Mouse (Mus musculus) heart, embryonic 16.5 days (tissue): ENCODE results near the gene Hbp1. TPM values are rescaled to one million over a fixed set of nuclear protein-coding genes. Genes with fewer than 3 reads are reported as not detected.

Experiments used
- ATAC-seq: fragments of 200-750 bp; cut with Nextera tagmentation; replicated peaks from 2 replicates; pipeline ENCODE4 v1.8.0; 2017; ENCODE audit warnings: moderate number of reproducible peaks; ENCODE audit not compliant: insufficient read depth, low FRiP score; ENCODE audit errors: extremely low read depth
- H3K27ac ChIP-seq: fragments of 300-500 bp; sonication (generic); 2 replicates; pipeline ENCODE4 v1.5.1; 2014; ENCODE audit warnings: mild to moderate bottlenecking, low read length, control low read depth, moderate library complexity
- H3K27me3 ChIP-seq: fragments of 300-500 bp; sonication (generic); 2 replicates; pipeline ENCODE4 v1.6.1; 2014; ENCODE audit warnings: low read length, mixed read lengths; ENCODE audit not compliant: control insufficient read depth, insufficient read depth
- H3K36me3 ChIP-seq: fragments of 300-500 bp; sonication (generic); 2 replicates; pipeline ENCODE4 v1.6.1; 2014; ENCODE audit not compliant: control insufficient read depth, insufficient read depth
- H3K4me1 ChIP-seq: fragments of 300-500 bp; sonication (generic); 2 replicates; pipeline ENCODE4 v1.6.1; 2014; ENCODE audit warnings: low read length, mixed read lengths; ENCODE audit not compliant: control insufficient read depth, insufficient read depth
- H3K4me2 ChIP-seq: fragments of 300-500 bp; sonication (generic); 2 replicates; pipeline ENCODE4 v1.6.1; 2014; ENCODE audit warnings: low read depth, mild to moderate bottlenecking, control low read depth, low read length
- H3K4me3 ChIP-seq: fragments of 300-500 bp; sonication (generic); 2 replicates; pipeline ENCODE4 v1.5.1; 2014; ENCODE audit warnings: mild to moderate bottlenecking, control low read depth, low read length
- H3K9ac ChIP-seq: fragments of 300-500 bp; sonication (generic); 2 replicates; pipeline ENCODE4 v1.6.1; 2014; ENCODE audit warnings: low read length, control low read depth
- H3K9me3 ChIP-seq: fragments of 300-500 bp; sonication (generic); replicated peaks from 2 replicates; pipeline ENCODE4 v1.6.1; 2016; ENCODE audit warnings: low read length; ENCODE audit not compliant: control insufficient read depth
- WGBS: fragments of 180-500 bp; shearing (Covaris S2); extraction: QIAGEN DNeasy Blood & Tissue Kit; methylation state at CpG from one replicate; pipeline ENCODE4 v1.1.7; 2014; 5-methylcytosine and 5-hydroxymethylcytosine counted together
- polyA plus RNA-seq: library from polyadenylated mRNA; unstranded; fragments of >200 nt; fragmentation: Nextera tagmentation; extraction: Ambion mirVana; gene quantifications from 2 replicates; pipeline ENCODE4 v1.2.1, GENCODE M21; 2015

The Hbp1 gene
- polyA plus RNA-seq, 1 experiment from 2014 or later, result 107 TPM

GRCm38 (mm10) chr12:31905696-31906551 lies 44.4 kb downstream of the Hbp1 start:
- Histone ChIP-seq H3K9ac (no peak overlapping the region), H3K4me2 (no peak overlapping the region), H3K9me3 (no peaks in the 10 kb centered on the region), H3K27me3 (no peaks in the 10 kb centered on the region), H3K36me3 (no peaks in the 10 kb centered on the region; the same call in 1 of the 2 replicates), H3K4me3 (no peak overlapping the region), H3K27ac (no peak overlapping the region), H3K4me1 (no peaks in the 10 kb centered on the region)
- ATAC-seq, result no peak
- 50% methylated on average over 6 of the region's 6 CpGs for WGBS

DNA sequence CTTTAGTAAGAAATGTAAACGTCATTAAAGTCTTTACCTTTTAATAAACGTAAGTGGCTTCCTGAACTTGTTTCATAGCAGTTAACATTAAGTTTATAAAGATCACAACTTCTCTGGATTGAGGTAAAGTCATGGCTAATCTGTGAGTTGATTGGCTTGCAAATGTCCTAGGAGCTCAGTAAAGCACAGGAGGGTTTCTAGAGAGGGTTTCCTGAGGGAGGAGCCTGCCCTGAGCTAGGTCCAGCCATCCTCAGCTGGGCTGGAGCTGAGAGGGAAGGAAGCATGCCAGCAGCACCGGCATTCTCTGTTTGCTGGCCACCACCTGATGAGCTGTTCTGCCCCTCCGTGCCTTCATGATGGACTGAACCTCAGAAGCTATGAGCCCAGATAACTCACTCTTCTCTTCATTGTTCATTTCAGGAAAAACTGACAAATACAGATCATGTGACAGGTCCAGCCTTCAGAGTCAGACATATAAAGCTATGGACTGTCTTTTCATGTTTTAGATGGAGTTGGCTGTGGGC lies 49.9 kb downstream of the Hbp1 start:
- WGBS, result 77% methylated on average over 4 of the region's 4 CpGs
- no peak overlapping the region for H3K4me3 ChIP-seq
- H3K9me3 ChIP-seq, result no peaks in the 10 kb centered on the region
- no peak overlapping the region for H3K27ac ChIP-seq
- H3K36me3 ChIP-seq, result no peaks in the 10 kb centered on the region
- no peaks in the 10 kb centered on the region for H3K27me3 ChIP-seq
- no peak for ATAC-seq
- H3K4me1 ChIP-seq, result peaks cover 10% of the 10 kb centered on the region
- H3K4me2 ChIP-seq, result no peak overlapping the region
- no peak overlapping the region for H3K9ac ChIP-seq

GRCm38 (mm10) chr12:31897456-31897855 lies 52.9 kb downstream of the Hbp1 start:
- H3K36me3 ChIP-seq, result no peaks in the 10 kb centered on the region; the same call in 1 of the 2 replicates
- no peak overlapping the region for H3K4me2 ChIP-seq
- H3K27ac ChIP-seq, result no peak overlapping the region
- ATAC-seq, result no peak
- 72% methylated on average over 7 of the region's 7 CpGs for WGBS
- no peak overlapping the region for H3K4me3 ChIP-seq
- H3K9me3 ChIP-seq, result no peaks in the 10 kb centered on the region
- peaks cover 11% of the 10 kb centered on the region for H3K4me1 ChIP-seq
- H3K9ac ChIP-seq, result no peak overlapping the region
- H3K27me3 ChIP-seq, result no peaks in the 10 kb centered on the region

GRCm38 (mm10) chr12:31896986-31897385 lies 53.3 kb downstream of the Hbp1 start:
- no peak overlapping the region for H3K4me3 ChIP-seq
- H3K27me3 ChIP-seq, result no peaks in the 10 kb centered on the region
- no peak for ATAC-seq
- H3K36me3 ChIP-seq, result no peaks in the 10 kb centered on the region; the same call in 1 of the 2 replicates
- no peak overlapping the region for H3K4me2 ChIP-seq
- H3K27ac ChIP-seq, result no peak overlapping the region
- no peak overlapping the region for H3K9ac ChIP-seq
- H3K9me3 ChIP-seq, result no peaks in the 10 kb centered on the region
- peaks cover 11% of the 10 kb centered on the region for H3K4me1 ChIP-seq
- 70% methylated on average over 8 of the region's 8 CpGs for WGBS

DNA sequence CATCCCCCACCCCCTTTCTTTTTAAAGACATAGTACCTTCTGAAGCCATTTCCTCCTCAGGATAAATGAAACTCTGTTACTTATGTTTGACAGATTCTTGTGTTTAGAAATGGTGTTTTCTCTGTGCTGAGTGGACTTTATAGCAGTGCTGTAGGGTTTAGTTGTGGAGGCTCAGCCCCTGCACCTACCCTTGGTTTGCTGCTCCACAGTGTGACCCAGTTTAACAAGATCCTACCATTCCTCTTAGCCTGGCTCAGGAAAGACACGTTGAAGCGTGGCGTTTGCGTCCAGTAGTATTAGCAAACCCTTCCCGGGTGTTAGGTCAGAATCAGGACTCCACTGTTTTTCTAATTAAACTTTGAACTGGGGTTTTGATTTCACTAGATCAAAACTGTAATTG lies 54.0 kb downstream of the Hbp1 start:
- H3K9me3 ChIP-seq, result no peaks in the 10 kb centered on the region
- H3K4me3 ChIP-seq, result no peak overlapping the region
- no peaks in the 10 kb centered on the region for H3K27me3 ChIP-seq
- 49% methylated on average over 5 of the region's 5 CpGs for WGBS
- no peaks in the 10 kb centered on the region; the same call in 1 of the 2 replicates for H3K36me3 ChIP-seq
- ATAC-seq, result no peak
- no peak overlapping the region for H3K9ac ChIP-seq
- no peak overlapping the region for H3K4me2 ChIP-seq
- H3K4me1 ChIP-seq, result peaks cover 11% of the 10 kb centered on the region
- no peak overlapping the region for H3K27ac ChIP-seq

GRCm38 (mm10) chr12:31895888-31896287 lies 54.4 kb downstream of the Hbp1 start:
- H3K9me3 ChIP-seq, result no peaks in the 10 kb centered on the region
- no peak overlapping the region for H3K9ac ChIP-seq
- no peak overlapping the region for H3K27ac ChIP-seq
- H3K36me3 ChIP-seq, result no peaks in the 10 kb centered on the region; the same call in 1 of the 2 replicates
- no peak overlapping the region for H3K4me2 ChIP-seq
- H3K27me3 ChIP-seq, result no peaks in the 10 kb centered on the region
- 28% methylated on average over 2 of the region's 2 CpGs for WGBS
- H3K4me1 ChIP-seq, result peaks cover 11% of the 10 kb centered on the region
- no peak overlapping the region for H3K4me3 ChIP-seq
- no peak for ATAC-seq

DNA sequence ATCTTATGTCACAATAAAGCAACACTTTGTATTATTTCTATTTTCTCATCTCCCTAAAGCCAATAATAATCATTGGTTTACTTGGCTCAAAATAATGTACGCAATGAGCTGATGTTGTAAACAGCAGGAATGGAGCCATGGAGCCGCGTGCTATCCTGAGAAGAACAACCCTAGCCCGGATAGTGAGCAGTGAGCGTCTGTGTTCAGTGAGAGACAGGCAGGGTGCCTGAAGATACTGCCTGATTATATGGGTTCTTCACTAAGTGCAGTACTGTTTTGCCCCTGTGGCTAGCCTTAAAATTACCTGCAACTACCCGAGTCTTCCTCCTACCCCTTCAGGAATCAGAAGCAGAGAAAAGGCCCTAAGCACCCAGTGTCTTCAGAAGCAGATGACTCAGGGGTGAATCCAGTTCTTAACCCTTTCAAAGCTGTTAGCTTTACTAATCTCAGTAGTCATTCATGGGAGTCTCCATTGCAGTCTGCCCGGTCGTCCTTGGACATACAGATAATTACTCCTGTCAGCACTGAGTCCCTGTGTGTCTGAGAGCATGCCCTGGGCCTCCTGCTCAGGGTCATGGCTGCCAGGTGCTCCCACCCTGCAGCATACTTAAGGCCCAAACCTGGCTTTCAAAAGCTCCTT lies 55.1 kb downstream of the Hbp1 start:
- H3K27ac ChIP-seq, result no peak overlapping the region
- H3K4me1 ChIP-seq, result peaks cover 11% of the 10 kb centered on the region
- ATAC-seq, result no peak
- H3K9ac ChIP-seq, result no peak overlapping the region
- no peak overlapping the region for H3K4me2 ChIP-seq
- H3K4me3 ChIP-seq, result no peak overlapping the region
- no peaks in the 10 kb centered on the region for H3K9me3 ChIP-seq
- no peaks in the 10 kb centered on the region; the same call in 1 of the 2 replicates for H3K36me3 ChIP-seq
- H3K27me3 ChIP-seq, result no peaks in the 10 kb centered on the region
- 41% methylated on average over 8 of the region's 8 CpGs for WGBS

GRCm38 (mm10) chr12:31892771-31893170 lies 57.6 kb downstream of the Hbp1 start:
- Histone ChIP-seq H3K36me3 (no peaks in the 10 kb centered on the region; the same call in 1 of the 2 replicates), H3K27me3 (no peaks in the 10 kb centered on the region), H3K4me1 (peaks cover 11% of the 10 kb centered on the region), H3K9ac (no peak overlapping the region), H3K27ac (no peak overlapping the region), H3K4me2 (no peak overlapping the region), H3K4me3 (no peak overlapping the region), H3K9me3 (no peaks in the 10 kb centered on the region)
- ATAC-seq, result no peak
- 85% methylated on average over 7 of the region's 7 CpGs for WGBS

- Histone ChIP-seq H3K9me3 (no peaks in the 10 kb centered on the region), H3K4me3 (no peak overlapping the region), H3K4me1 (peaks cover 11% of the 10 kb centered on the region), H3K27me3 (no peaks in the 10 kb centered on the region), H3K36me3 (no peaks in the 10 kb centered on the region; the same call in 1 of the 2 replicates), H3K9ac (no peak overlapping the region), H3K4me2 (no peak overlapping the region), H3K27ac (no peak overlapping the region)
- ATAC-seq, result no peak
Observed at GRCm38 (mm10) chr12:31892079-31892478, 58.3 kb downstream of the Hbp1 start.
